Mouse (Mus musculus) cortical plate, adult 2 months (tissue): ENCODE data around the gene Dkkl1. TPM values are rescaled to one million over a fixed set of nuclear protein-coding genes. Genes with fewer than 3 reads are reported as not detected.

Experiments
- H3K27ac ChIP-seq: fragments of 200-500 bp; 2 replicates; pipeline ENCODE4 v1.5.1; 2012; ENCODE audit warnings: low read length, control low read depth, inconsistent platforms; ENCODE audit not compliant: insufficient read depth
- H3K4me1 ChIP-seq: fragments of 200-500 bp; 2 replicates; pipeline ENCODE4 v1.6.1; 2011; ENCODE audit warnings: low read length; ENCODE audit not compliant: control insufficient read depth, insufficient read depth
- H3K4me3 ChIP-seq: fragments of 200-500 bp; 2 replicates; pipeline ENCODE4 v1.5.1; 2011; ENCODE audit warnings: mild to moderate bottlenecking, low read length, control low read depth; ENCODE audit not compliant: insufficient read depth
- CTCF ChIP-seq: fragments of 200-500 bp; IDR thresholded peaks from 2 replicates; pipeline ENCODE4 v1.5.1; 2011; ENCODE audit warnings: mild to moderate bottlenecking, control low read depth, low read length; ENCODE audit not compliant: insufficient read depth; ENCODE audit errors: extremely low read depth
- POLR2A ChIP-seq: fragments of 200-500 bp; IDR thresholded peaks from 2 replicates; pipeline ENCODE4 v1.6.1; 2011; ENCODE audit warnings: mild to moderate bottlenecking, low read length, control low read depth; ENCODE audit not compliant: insufficient read depth; ENCODE audit errors: extremely low read depth
- polyA plus RNA-seq: library from polyadenylated mRNA; depleted of rRNA; stranded (reverse); fragments of >200 nt; gene quantifications from 2 replicates; pipeline ENCODE4 v1.2.3, GENCODE M21; 2012

The Dkkl1 gene
- polyA plus RNA-seq, 1 experiment: 41.4 TPM

- H3K4me3 ChIP-seq: no peak overlapping the region
These were observed 17.7 kb upstream of the Dkkl1 start for GRCm38 (mm10) chr7:45229459-45230203.

GRCm38 (mm10) chr7:45229046-45229445 is 17.1 kb upstream of the Dkkl1 start:
- Histone ChIP-seq H3K4me3 (no peak overlapping the region), H3K4me1 (peaks cover 2% of the 10 kb centered on the region; the same call in 1 of the 2 replicates), H3K27ac (no peak overlapping the region)
- no peak for TF ChIP-seq CTCF
- no peak for TF ChIP-seq POLR2A

More at GRCm38 (mm10) chr7:45229459-45230203, 17.7 kb upstream of the Dkkl1 start:
- H3K4me1 ChIP-seq: peaks cover 2% of the 10 kb centered on the region; the same call in 1 of the 2 replicates
- no peak overlapping the region for H3K27ac ChIP-seq
- TF ChIP-seq POLR2A (no peak), CTCF (no peak)

GRCm38 (mm10) chr7:45228548-45228947 is 16.6 kb upstream of the Dkkl1 start:
- no peak for TF ChIP-seq CTCF
- TF ChIP-seq POLR2A: no peak

GRCm38 (mm10) chr7:45226421-45226820 is 14.5 kb upstream of the Dkkl1 start:
- Histone ChIP-seq H3K4me3 (no peak overlapping the region), H3K4me1 (no peaks in the 10 kb centered on the region), H3K27ac (no peak overlapping the region)
- TF ChIP-seq POLR2A (no peak), CTCF (no peak)

More at GRCm38 (mm10) chr7:45228548-45228947, 16.6 kb upstream of the Dkkl1 start:
- no peak overlapping the region for H3K27ac ChIP-seq
- no peak overlapping the region for H3K4me3 ChIP-seq
- H3K4me1 ChIP-seq: peaks cover 2% of the 10 kb centered on the region; the same call in 1 of the 2 replicates

GRCm38 (mm10) chr7:45224826-45225225 is 12.9 kb upstream of the Dkkl1 start:
- TF ChIP-seq CTCF (no peak), POLR2A (no peak)
- no peak overlapping the region for H3K27ac ChIP-seq
- no peaks in the 10 kb centered on the region for H3K4me1 ChIP-seq
- no peak overlapping the region for H3K4me3 ChIP-seq

- Histone ChIP-seq H3K4me3 (no peak overlapping the region), H3K27ac (no peak overlapping the region), H3K4me1 (no peaks in the 10 kb centered on the region)
- TF ChIP-seq POLR2A (no peak), CTCF (no peak)
These were observed 9.7 kb upstream of the Dkkl1 start for GRCm38 (mm10) chr7:45221680-45222079.

GRCm38 (mm10) chr7:45216442-45217183 is 4.7 kb upstream of the Dkkl1 start:
- Histone ChIP-seq H3K27ac (no peak overlapping the region), H3K4me3 (peak overlapping the region; percentile 16; the same call in 1 of the 2 replicates), H3K4me1 (no peaks in the 10 kb centered on the region)
- TF ChIP-seq CTCF (no peak), POLR2A (no peak)

- Histone ChIP-seq H3K27ac (no peak within 1 kb of the TSS), H3K4me1 (no peaks in the 10 kb centered on the region), H3K4me3 (peak within 1 kb of the TSS; percentile 16)
- TF ChIP-seq CTCF: no peak
These were observed 3.9 kb upstream of the Dkkl1 start, which contains the start of gene Tead2 for GRCm38 (mm10) chr7:45215673-45216441. TSS of gene Tead2 (plus strand) at chr7:45215753.

GRCm38 (mm10) chr7:45213708-45214107 is 1.8 kb upstream of the Dkkl1 start:
- no peaks in the 10 kb centered on the region for H3K4me1 ChIP-seq
- TF ChIP-seq POLR2A: no peak
- no peak for TF ChIP-seq CTCF
- no peak overlapping the region for H3K27ac ChIP-seq
- no peak overlapping the region for H3K4me3 ChIP-seq

GRCm38 (mm10) chr7:45212356-45212755 is 409 bp upstream of the Dkkl1 start:
- no peak for TF ChIP-seq CTCF
- no peak for TF ChIP-seq POLR2A
- Histone ChIP-seq H3K4me1 (no peaks in the 10 kb centered on the region), H3K4me3 (no peak overlapping the region), H3K27ac (no peak overlapping the region)
